Mouse (Mus musculus) gastrocnemius, adult 18-20 months (tissue): ENCODE results near the gene Gm21943. TPM values are rescaled to one million over a fixed set of nuclear protein-coding genes. Genes with fewer than 3 reads are reported as not detected.
"Not testable (repeated sequence)": the region's sequence is repeated elsewhere in the genome, so short reads cannot be mapped to it uniquely, and the experiment has no call there.

Source experiments
- DNase-seq: peaks from one replicate; pipeline ENCODE4 v3.0.0; 2021; ENCODE audit warnings: low spot score
- long read RNA-seq, 2 experiments: library from polyadenylated mRNA; stranded (forward); transcript quantifications; one replicate each; pipeline ENCODE4 v2.0.0; 2021
- total RNA-seq, 2 experiments: library from RNA; stranded (reverse); gene quantifications; 2 replicates each; pipeline ENCODE4 v1.2.3; 2021

The Gm21943 gene
- not detected for total RNA-seq
- long read RNA-seq, experiment 1: 0 reads
- long read RNA-seq, experiment 2: 0 reads

DNA sequence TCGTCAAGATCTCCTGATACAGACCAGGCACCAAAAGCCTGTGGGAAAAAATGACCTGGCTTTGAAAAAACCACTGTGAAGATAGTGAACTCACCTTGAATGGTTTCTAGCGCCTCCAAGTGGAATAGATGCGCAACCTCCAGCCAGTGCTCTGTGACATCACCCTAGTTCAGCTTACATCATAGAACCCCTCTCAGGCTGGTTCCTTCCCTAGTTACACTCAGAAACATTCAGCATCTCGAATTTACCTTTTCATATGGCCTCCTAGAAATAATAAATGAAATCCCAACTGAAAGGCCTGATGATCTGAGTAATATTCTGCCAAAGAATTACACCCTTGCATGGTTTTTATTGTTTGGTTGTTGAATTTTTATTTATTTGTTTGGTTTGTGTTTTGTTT, at the start of gene Gm21943:
TSS of gene Gm21943 (minus strand) at position 101 of the 400 bp plus-strand sequence.
- not testable (repeated sequence) for DNase-seq

Other genes starting within 250 kb of the Gm21943 start
- not detected for gene Gm28961, start 172.0 kb upstream of the Gm21943 start, total RNA-seq